12 mouse cellular contexts compared by ENCODE assay signal in the genomic region with DNA sequence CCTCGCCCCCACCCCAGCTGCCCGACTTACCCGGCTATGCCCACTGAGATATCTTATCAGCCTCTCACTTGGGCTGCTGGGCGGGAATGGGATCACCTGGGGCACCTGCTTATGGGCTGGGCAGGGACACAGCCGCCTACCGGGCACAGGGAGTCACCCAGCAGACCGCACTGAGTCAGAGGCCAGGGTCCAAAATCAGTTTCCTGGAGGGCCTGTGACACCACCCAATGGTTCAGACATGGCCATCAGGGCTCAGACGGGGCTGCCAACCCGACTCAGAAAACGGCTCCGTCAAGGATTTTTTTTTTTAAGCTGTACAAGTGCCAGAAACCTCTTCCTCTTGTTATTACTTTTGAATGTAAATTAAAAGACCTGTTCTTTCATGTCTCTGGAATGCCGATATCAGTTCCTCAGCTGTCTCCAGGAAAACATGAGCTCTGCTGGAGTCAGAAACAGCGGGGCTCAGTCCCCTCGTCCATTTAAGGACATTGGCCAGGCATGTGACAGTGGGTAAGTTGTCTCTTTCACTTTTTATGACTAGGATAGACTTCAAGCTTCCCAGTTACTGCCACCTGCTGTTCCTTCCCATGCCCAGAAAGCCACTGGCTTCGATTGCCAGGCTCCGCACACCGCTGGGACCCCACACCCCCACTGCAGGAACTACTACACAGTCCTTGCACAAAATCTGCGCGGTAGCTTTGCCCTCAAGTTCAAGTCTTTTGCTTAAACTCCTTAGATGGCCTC. TPM values are rescaled to one million over a fixed set of nuclear protein-coding genes. Genes with fewer than 3 reads are reported as not detected.
DNase-seq lines count a peak whose midpoint lies in the region; ATAC-seq and TF ChIP-seq lines count a peak whose summit lies in the region.
"Had no signal": no experiment of that assay in that cellular context is flagged by ENCODE, and none has a peak within 500 bp of the region (broad histone marks: within the 10 kb centered on the region; RNA-seq: fewer than 3 reads in every experiment).

No protein-coding gene starts in this region.

- H3K36me3 ChIP-seq in heart, embryonic 13.5 days = 0 out of 2 replicates have a peak, but pooled peaks cover 3% of the 10 kb centered on the region
- H3K36me3 ChIP-seq in E14TG2a.4 (ENCODE audit: insufficient read depth, low read length) = no peaks in the 10 kb centered on the region
- no peaks in the 10 kb centered on the region for H3K36me3 ChIP-seq in embryonic facial prominence, embryonic 14.5 days (ENCODE audit: control insufficient read depth, insufficient read depth, low read length)
- no peaks in the 10 kb centered on the region for H3K36me3 ChIP-seq in lung, embryonic 16.5 days (ENCODE audit: control insufficient read depth, insufficient read depth, low read length)

- WGBS in heart, embryonic 13.5 days = 52% methylated on average over 19 of the region's 19 CpGs
- WGBS in embryonic facial prominence, embryonic 14.5 days = 63% methylated on average over 19 of the region's 19 CpGs
- 49% methylated on average over 19 of the region's 19 CpGs for whole genome bisulfite sequencing in lung, embryonic 16.5 days

- H3K4me1 ChIP-seq in heart, embryonic 13.5 days = peaks cover 66% of the 10 kb centered on the region
- peaks cover 25% of the 10 kb centered on the region for H3K4me1 ChIP-seq in E14TG2a.4 (replicated peaks; ENCODE audit: low read depth, low read length)
- peaks cover 11% of the 10 kb centered on the region; the same call in 1 of the 2 replicates for H3K4me1 ChIP-seq in embryonic facial prominence, embryonic 14.5 days (ENCODE audit: control insufficient read depth, insufficient read depth, low read length)
- H3K4me1 ChIP-seq in lung, embryonic 16.5 days (replicated peaks; ENCODE audit: control insufficient read depth, insufficient read depth, low read length) = peaks cover 15% of the 10 kb centered on the region

- 0 out of 2 replicates have a peak overlapping the region, but pooled peaks have one; percentile 32 for H3K27ac ChIP-seq in heart, embryonic 13.5 days (replicated peaks)
- no peak overlapping the region for H3K27ac ChIP-seq in embryonic facial prominence, embryonic 14.5 days (replicated peaks; ENCODE audit: low read depth, low read length)
- no peak overlapping the region for H3K27ac ChIP-seq in lung, embryonic 16.5 days (ENCODE audit: low read length)

- no peak for ATAC-seq in heart, embryonic 13.5 days (ENCODE audit: extremely low read depth, insufficient number of reproducible peaks, low FRiP score, low TSS enrichment)
- ATAC-seq in embryonic facial prominence, embryonic 14.5 days (ENCODE audit: low read depth) = no peak
- peak; percentile 19; the same call in 1 of the 2 replicates for ATAC-seq in lung, embryonic 16.5 days (ENCODE audit: low read depth)
- ATAC-seq: activated CD4-positive, CD25-positive, alpha-beta regulatory T cell, adult 4 months had no signal

- H3K9ac ChIP-seq in heart, embryonic 13.5 days = peak overlapping the region; percentile 54; the same call in 1 of the 2 replicates
- no peak overlapping the region for H3K9ac ChIP-seq in embryonic facial prominence, embryonic 14.5 days (ENCODE audit: low read depth, low read length)
- H3K9ac ChIP-seq in lung, embryonic 16.5 days (ENCODE audit: low read length) = 0 out of 2 replicates have a peak overlapping the region, but pooled peaks have one; percentile 6

- intact Hi-C loops in heart, postnatal 10 days (cut with DNase I) = loop anchor here (2.0 kb wide), 2 partner anchors 34 to 82 kb away; a partner anchor contains a TSS

- H3K9me3 ChIP-seq in heart, embryonic 13.5 days = no peaks in the 10 kb centered on the region
- no peaks in the 10 kb centered on the region for H3K9me3 ChIP-seq in E14TG2a.4 (ENCODE audit: low read length)
- no peaks in the 10 kb centered on the region for H3K9me3 ChIP-seq in embryonic facial prominence, embryonic 14.5 days (ENCODE audit: control insufficient read depth, low read length)
- H3K9me3 ChIP-seq in lung, embryonic 16.5 days (ENCODE audit: control insufficient read depth, low read length) = no peaks in the 10 kb centered on the region

- no peak overlapping the region for H3K4me3 ChIP-seq in heart, embryonic 13.5 days
- peak overlapping the region; percentile 46 for H3K4me3 ChIP-seq in E14TG2a.4 (replicated peaks; ENCODE audit: low read length)
- H3K4me3 ChIP-seq in embryonic facial prominence, embryonic 14.5 days (ENCODE audit: low read depth, low read length) = no peak overlapping the region
- H3K4me3 ChIP-seq in lung, embryonic 16.5 days (ENCODE audit: low read length) = no peak overlapping the region

- no peaks in the 10 kb centered on the region for H3K27me3 ChIP-seq in heart, embryonic 13.5 days (replicated peaks)
- H3K27me3 ChIP-seq in E14TG2a.4 (ENCODE audit: insufficient read depth, low read length) = no peaks in the 10 kb centered on the region
- H3K27me3 ChIP-seq in embryonic facial prominence, embryonic 14.5 days (replicated peaks; ENCODE audit: control insufficient read depth, insufficient read depth, low read length) = no peaks in the 10 kb centered on the region
- H3K27me3 ChIP-seq in lung, embryonic 16.5 days (ENCODE audit: control insufficient read depth, insufficient read depth, low read depth, low read length) = no peaks in the 10 kb centered on the region

- TF ChIP-seq CTCF in E14TG2a.4 (conservative IDR thresholded peaks at IDR 0.05; ENCODE audit: low read length) = no peak

- DNase-seq in heart, postnatal 10 days = no peak
- peak; percentile 68 for DNase-seq in embryonic facial prominence, embryonic 14.5 days (ENCODE audit: low spot score)
- DNase-seq in right cerebral cortex, adult 2 months (ENCODE audit: low spot score in 2 of 2) = no peak
- DNase-seq in cerebellum, adult 8-10 months = no peak
- DNase-seq: cerebellum, adult 2 months; kidney, adult 18-20 months; midbrain, embryonic 14.5 days; thymus, postnatal 36 days had no signal

- H3K4me2 ChIP-seq in heart, embryonic 13.5 days = 0 out of 2 replicates have a peak overlapping the region, but pooled peaks have one; percentile 11
- no peak overlapping the region; the same call in 1 of the 2 replicates for H3K4me2 ChIP-seq in embryonic facial prominence, embryonic 14.5 days (ENCODE audit: low read depth, low read length)
- H3K4me2 ChIP-seq in lung, embryonic 16.5 days (ENCODE audit: low read depth, low read length) = peak overlapping the region; percentile 7; the same call in 1 of the 2 replicates

RNA-seq across cellular contexts. Expression of a gene that starts 33.5 kb away (rescaled TPM):
- polyA plus RNA-seq in heart, embryonic 13.5 days (2015; fragmentation: Nextera tagmentation; extraction: Ambion mirVana) = 2.2 and 2.4 TPM in 2 replicates
- total RNA-seq in heart, postnatal 10 days (2021) = 10 to 100 TPM; 10.4 to 11.9 TPM
- 10.4 and 10.8 TPM in 2 replicates for polyA plus RNA-seq in embryonic facial prominence, embryonic 14.5 days (2014; fragmentation: Nextera tagmentation; extraction: Ambion mirVana)
- 3.3 and 3.7 TPM in 2 replicates for polyA plus RNA-seq in lung, embryonic 16.5 days (2015; fragmentation: Nextera tagmentation; extraction: Ambion mirVana)
